Mouse (Mus musculus) mouse trophoblast stem cell (cell line): ENCODE data around the gene Ndufa12.

Experiments
- in situ Hi-C, 2 experiments: fragments of 300-500 bp; cut with MseI, MboI; formaldehyde crosslinking; loops; 2 replicates in 1 of 2; 3 replicates in 1 of 2; pipeline ENCODE4 v1.15.1; 2025

Gene Ndufa12

DNA sequence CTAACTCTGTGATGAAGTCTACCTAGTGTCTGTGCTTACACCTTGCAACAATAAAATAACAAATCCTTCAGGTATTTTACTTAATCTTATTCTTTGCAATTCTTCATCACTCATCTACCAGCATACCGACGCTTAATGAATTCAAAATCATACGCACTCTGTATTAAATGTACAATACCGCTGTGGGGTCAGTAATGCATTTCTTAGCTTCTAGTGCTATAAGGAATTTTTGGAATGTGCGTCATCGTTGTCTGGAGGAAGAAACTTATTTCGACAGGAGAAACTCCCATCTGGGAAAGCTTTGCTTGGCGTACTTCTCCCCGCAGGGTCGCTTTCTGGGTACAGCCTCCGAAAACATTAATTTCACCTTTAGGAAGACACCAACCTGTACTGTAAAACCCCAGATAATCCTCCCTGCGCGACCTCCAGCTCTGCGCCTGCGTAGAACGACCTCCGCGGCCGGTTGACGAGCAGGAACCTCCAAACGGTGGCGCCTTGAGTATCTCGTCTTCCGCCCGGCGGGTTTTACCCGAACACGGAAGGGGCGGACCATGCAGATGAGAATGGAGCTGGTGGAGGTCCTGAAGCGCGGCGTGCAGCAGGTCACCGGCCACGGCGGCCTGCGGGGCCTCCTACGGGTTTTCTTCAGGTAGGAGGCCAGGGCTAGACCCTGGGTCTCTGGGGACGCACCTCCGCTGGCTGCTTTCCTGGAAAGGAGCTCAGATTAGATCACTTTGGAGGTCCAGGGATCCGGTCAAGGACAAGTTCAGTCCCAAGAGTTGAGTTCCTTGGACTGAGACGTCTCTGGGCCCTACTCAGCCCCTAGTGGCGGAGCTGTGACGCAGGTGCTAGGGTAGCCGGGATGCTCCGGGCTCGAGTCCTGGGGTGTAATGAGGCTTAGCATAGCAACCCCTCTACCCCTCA lies at the start of gene Ndufa12:
Ndufa12 (plus strand) TSS at position 239 of the 924 bp plus-strand sequence.
- in situ Hi-C loops: no loop called here

DNA sequence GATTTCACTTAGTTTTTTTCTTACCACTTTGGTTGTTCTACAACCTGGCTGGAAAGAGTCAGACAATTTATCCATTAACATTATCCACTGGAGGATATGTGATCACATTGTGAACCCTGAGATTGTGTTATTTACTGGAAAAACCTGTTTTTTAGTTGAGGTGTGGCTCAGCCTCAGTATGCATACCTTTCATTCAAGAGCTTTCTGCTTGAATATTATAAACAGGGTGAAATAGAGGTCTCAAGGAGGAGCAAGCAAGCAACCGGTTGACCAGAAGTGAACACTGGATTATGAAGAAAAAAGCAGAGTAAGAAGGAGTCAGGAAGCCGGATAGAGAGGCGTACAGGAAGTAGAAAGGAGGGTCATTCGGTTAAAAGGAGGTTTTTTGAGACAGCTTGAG lies 47.0 kb upstream of the Ndufa12 start:
- in situ Hi-C loops: no loop called here

DNA sequence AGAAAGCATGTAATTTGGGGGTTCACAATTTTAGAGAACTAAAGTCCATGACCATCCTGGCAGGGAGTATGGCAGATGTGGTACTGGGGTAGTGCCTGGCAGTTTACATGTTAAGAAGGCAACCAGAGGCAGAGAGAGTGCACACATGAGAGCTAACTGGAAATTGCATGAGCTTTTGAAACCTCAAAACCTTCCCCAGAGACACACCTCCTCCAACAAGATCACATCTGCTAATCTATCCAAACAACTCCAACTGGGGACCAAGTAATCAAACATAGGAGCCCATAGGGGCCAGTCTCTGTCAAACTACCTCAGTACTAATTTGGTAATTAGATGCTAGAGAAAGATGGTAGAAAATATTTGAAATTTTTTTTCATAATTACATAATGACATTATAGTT lies 44.7 kb upstream of the Ndufa12 start:
- in situ Hi-C loops: no loop called here

DNA sequence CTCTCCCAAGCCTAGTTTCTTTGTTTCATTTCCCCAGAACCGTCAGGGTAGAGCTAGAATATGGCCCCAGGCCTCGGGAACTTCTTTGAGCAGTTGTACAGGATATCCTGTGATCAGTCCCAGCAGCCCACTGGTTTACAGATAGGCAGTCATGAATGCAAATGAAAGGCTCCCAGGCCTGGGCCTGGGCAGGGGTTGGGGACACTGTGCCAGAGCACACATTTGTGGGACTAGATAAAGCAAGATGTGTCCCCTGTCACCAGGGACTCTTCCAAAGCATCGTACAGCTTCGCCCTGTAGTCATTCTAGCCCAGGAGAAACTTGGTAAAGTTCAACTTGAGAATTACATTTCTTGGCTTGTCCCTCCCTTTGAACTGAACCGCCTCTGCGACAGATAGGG lies 39.6 kb upstream of the Ndufa12 start:
- in situ Hi-C loops: no loop called here

DNA sequence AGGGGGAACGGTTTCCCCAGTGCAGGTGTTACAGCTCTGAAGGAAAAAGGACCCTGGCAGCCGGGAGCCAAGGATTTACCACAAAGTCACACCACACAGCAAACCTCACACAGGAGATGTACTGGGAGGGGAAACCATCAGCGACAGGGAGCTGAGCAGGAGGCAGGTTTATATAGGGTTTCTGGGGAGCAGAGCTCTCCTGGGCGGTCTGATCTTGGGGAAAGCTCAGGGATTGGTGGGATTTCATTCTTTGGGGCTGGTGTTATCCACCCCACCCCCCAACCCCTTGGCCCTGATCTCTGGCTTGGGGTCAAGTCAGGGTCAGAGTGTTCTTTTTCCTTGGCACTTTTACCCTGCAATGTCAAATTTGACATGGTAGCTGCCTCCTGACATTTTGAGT lies 39.1 kb upstream of the Ndufa12 start:
- in situ Hi-C loops: no loop called here

DNA sequence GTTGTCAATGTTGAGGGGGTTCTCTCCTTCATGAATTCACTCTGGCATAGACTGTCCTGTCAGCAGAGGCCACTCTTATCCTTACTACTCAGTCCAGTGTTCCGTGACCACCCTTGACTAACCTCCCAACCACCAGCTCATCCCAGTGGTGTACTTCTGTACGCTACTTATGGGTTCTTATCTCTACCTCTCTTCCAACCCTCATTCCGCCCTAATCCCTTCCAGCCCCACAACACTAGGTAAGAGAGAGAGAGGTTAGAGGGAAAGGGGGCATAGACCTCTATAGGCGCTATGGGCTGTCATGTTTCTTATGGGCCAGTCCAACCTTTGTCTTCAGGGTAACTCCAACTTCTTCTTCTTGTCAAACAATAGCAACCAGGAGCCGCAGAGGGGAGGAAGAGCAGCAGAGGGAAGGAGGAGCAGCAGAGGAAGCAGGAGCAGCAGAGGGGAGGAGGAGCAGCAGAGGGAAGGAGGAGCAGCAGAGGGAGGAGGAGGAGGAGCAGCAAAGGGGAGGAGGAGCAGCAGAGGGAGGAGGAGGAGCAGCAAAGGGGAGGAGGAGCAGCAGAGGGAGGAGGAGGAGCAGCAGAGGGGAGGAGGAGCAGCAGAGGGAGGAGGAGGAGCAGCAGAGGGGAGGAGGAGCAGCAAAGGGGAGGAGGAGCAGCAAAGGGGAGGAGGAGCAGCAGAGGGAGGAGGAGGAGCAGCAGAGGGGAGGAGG lies 37.3 kb upstream of the Ndufa12 start:
- in situ Hi-C loops: no loop called here

DNA sequence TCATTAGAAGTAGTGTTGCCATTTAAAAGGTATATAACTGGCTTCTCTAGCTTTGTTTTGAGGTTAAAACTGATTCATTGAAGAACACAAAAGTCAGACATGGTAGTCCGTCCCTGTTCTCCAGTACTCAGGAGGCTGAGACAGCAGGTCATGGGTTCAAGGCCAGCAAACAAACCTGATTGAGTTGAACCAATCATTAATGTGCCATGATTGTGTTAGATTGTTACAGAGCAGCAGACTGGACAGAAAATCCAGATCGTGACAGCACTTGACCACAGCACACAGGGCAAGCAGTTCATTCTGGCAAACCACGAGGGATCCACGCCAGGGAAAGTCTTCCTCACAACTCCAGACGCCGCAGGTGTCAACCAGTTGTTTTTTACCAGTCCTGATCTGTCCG lies 36.5 kb upstream of the Ndufa12 start:
- in situ Hi-C loops: no loop called here

DNA sequence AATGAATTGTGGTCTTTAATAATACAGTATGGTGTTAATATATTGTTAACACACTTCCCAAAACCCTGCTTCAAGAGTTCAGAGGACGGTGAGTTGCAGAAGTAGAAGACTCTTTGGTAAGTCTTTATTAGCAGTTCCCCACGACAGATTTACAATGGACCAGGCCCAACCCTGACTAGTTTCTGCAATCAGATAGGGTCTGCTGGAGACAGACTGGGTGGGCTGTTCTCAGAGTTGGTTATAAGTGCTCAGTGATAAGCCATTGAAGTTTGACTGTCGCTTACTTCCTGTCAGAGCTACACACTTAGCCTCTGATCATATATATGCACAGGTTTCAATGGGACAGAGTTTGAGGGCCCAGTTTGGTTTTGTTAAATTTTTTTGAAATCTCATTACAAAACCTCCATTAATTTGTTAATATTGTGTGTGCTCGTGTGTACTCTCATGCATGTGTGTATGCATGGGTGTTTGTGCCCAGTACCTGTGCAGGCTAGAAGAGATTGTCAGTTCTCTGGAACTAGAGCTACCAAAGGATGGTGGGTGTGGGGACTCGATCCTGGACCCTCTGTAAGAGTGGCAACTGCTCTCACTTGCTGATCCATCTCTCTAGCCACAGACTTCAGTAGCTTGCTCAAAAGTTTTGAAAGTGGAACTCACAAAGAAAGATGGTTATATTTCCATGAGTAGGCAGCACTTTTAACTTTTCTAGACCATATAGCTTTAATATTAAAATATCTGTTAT lies 34.2 kb upstream of the Ndufa12 start:
- in situ Hi-C loops: no loop called here

DNA sequence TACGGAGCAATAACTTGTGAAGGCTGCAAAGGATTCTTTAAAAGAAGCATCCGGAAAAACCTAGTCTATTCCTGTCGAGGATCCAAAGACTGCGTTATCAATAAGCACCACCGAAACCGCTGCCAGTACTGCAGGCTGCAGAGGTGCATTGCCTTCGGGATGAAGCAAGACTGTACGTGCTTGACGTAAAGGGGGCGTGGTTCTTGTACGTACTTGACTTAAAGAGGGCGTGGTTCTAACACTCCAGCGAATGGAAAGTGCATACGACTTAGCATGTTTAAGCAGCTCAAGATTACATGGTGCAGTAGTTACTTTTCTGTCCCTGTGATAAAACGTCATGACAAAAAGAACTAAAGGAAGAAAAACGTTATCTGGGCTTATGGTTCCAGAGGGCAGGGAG lies 33.1 kb upstream of the Ndufa12 start:
- in situ Hi-C loops: no loop called here

DNA sequence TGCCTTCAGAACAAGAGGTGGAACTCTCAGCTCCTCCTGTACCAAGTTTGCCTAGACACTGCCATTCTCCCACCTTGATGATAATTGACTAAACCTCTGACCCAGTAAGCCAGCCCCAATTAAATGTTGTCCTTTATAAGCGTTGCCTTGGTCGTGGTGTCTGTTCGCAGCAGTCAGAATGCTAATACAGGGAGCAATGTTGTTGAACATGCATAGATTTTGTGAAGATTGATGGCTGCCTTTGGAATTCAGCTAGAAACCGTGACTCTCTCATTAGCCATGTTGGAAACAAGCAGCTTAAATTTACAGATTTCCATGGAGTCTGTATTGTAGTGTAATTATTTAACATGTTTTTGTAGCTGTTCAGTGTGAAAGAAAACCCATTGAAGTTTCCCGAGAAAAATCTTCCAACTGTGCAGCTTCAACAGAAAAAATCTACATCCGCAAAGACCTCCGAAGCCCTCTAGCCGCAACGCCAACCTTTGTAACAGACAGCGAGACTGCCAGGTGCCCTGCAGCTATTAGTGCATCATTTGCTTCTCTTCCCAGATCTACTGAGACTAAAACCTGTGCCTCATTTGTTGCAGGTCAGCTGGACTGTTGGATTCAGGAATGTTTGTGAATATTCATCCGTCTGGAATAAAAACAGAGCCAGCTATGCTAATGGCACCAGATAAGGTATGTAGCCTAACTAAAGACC lies 31.3 kb upstream of the Ndufa12 start:
- in situ Hi-C loops: no loop called here

DNA sequence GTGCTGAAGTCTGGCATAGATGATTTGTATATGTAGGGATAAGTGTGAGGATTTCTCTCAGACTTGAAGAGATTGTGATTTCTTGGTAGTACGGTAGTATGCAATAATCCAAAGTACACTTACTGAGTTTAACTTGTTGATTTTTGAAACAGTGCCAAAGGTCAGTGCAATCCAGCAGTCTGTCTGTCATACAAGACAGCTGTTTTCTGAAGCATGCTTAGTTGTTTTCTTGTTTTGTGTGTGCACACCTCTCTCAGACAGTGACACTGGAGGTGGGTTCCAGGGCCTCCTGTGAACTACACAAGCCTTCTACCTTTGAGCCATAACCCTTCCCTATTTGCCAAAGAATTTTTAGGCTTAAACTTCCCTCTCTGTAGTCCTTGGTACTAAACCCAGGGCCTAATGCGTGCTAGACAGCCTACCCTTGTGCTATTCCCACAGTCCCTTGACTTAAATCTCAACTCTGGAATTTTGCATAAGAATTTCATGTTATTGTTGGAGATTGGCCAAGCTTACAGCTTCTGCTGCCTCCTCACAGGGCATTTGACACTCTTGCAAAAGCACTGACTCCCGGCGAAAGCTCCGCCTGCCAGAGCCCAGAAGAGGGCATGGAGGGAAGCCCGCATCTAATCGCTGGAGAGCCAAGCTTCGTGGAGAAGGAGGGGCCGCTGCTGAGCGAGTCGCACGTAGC lies 26.9 kb upstream of the Ndufa12 start:
- in situ Hi-C loops: no loop called here

DNA sequence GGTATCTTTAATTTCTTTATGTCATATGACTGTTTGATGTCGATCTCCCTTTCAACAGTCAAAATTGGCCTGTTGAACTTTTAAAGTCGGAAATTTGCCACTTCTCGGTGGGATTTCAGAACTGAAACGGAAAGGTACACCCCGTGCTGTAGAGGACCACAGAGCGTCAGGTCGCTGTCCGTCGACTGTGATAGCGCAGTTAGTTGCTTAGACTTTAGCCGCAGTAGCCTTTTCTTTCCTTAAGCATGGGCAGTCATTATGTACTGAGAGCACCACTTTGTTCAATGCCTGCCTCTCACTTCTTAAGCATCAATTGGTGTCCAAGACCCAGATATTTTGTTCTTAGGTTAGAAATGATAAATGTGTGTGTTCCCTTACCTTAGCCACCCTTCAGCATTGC lies 26.4 kb upstream of the Ndufa12 start:
- in situ Hi-C loops: no loop called here

DNA sequence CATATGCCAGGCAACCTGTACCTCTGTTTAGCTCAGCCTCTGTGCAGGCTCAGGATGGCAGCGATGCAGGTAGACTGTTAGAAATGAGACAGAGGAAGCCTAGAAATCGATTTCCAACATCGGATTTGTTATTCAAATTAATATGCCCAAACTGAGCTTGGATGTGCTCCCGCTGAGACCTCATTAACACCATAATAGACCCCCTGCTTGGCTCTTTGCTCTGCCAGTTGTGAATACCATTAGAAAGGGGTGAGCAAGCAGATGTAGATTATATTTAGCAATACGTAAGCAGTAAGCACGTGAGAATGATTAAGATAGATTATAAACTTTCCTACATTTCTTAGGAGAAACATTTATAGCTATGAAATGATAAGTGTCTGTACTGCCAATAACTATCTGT lies 25.8 kb upstream of the Ndufa12 start:
- in situ Hi-C loops: no loop called here

DNA sequence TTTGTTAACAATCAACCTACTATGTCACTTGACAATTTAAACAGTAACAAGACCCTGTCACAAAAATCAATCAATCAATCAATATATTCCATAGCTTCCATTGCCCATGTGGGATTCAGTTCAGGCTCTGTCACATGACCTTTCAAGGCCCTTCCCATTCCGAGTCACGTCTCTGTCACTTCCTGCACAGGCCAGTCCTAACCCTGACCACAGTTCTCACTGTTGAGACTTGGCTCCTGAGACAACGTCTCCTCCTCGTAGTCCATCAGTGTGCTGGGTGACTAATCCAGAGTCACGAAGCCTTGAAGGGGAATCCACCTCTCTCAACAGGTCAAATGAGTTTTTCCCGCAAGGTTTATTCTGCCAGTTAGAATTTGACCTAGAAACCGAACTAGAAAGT lies 23.9 kb upstream of the Ndufa12 start:
- in situ Hi-C loops: no loop called here

DNA sequence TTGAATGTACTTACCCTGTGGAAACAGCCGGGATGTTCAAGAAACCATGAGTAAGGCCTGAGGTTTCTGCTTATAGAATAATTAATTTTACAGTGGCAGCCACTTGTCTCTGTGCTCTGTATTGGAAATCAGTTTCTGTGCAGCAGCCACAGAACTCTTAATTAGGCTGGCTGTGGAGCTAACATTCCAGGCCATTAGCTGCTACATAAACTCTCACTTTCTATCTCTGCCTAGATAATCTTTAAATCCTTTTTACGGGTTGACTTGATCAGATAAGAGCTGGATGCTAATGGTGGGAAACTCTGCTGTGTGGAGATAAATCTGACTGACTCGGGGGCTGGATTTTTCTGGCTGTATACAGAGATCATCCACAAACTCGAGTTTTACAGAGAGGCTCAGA lies 15.3 kb upstream of the Ndufa12 start:
- in situ Hi-C loops: no loop called here

DNA sequence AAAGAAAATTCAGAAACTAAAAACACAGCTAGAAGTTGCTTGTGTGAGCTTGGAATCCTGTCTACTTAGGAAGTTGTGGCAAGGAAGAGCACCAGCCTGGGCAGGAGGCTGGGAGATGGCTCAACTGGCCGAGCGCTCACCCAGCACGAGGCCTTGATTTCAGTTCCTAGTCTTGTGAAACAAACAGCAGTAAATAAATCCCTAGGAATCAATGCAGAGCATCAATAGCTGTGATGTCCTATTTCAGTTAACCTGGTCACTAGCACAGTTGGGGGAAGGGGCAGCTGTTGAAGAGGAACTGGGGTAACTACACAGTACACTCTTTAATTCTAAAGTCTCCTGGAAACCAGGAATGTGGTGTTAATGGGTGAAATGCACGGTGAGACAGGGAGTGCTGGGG lies 6.5 kb downstream of the Ndufa12 start:
- in situ Hi-C loops: no loop called here

DNA sequence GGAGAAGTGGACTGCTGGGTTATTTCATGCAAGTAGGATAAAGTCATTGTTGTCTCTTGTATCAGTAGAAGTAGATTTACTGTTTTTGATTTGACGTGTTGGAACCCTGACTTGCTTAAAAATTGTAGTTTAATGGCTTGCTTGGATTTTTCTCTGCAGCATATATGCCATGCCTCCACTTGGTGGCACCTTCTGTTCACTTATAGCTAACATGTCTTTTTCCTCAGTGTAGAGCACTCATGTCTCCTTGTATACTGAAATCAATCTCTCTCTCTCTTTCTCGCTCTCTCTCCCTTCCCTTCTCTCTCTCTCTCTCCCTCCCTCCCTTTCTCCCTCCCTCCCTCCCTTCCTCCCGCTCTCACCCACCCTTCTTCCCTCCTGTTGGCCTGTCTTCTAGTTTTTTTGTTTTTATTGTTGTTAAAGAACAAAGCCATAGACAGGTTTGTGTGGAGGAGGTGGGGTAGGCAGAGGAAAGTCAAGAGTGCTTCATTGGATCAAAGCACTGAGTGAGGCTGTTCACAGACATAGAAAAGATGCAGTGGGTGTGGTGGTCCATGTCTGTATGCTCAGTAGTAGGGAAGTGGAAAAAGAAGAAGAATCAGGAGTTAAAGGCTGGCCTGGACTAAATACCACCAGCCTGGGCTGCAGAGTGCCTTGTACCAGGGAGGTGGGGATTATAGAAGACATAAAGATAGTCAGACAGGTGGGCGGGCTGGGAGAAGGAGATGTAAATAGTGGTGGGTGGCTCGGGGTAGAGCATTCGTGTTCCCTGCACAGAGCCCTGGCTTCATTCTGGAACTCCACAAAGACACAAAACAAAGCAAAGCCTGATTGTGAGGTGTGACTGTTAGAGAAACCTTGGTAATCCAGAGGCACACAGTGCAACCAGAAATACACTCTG lies 12.4 kb downstream of the Ndufa12 start:
- in situ Hi-C loops: no loop called here

DNA sequence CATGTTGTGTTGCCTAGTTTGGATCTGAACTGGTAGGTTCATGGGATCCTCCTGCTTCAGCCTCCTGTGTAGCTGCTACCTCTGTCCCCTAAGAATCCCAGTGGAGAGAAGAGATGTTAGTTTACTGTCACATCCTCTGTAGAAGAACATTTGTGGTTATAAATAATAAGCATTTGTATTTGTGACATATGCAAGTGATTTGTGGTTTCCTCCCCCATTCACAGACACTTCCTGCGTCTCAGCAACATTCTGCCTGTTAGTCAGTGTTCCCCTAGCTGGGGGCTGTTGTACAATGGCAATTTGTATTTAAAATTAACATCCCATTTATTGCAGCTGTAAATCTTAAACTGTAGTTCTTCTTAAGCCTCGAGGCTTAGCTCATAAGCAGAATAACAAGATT lies 13.2 kb downstream of the Ndufa12 start:
- in situ Hi-C loops: no loop called here

DNA sequence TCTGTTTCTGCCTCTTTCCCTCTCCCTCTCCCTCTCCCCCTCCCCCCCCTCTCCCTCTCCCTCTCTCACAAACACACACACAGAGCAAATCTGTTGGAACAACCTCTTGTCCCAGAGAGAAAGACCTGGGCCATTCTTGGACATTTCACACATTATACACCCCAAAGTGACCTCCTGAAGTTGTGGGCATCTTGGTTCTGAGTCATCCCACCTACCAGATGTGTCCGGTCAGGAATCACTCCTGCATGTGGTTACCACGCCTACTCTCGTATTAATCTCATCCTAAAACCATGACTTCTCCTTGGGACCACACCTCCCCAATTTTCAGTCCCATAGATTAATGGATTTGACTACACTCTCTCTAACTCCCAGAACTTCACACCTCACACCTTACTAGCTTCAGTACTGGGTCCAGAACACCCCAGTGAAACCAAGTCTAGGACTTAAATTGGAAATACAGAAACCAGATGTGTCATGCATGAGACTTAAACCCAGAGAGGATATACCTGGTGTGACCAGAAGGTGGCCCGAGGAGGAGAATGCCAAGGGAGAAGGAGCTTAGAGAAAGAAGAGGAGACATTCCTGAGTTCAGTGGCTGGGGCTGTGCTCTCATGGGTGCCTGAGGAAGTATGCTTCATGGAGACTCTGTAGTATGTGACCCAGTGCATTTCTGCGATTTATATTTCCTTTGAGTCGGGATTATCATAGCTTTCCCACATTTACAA lies 26.7 kb downstream of the Ndufa12 start:
- in situ Hi-C loops: no loop called here
